Mouse (Mus musculus) spleen, postnatal 0 days (tissue): ENCODE results near the gene Pkhd1. TPM values are rescaled to one million over a fixed set of nuclear protein-coding genes. Genes with fewer than 3 reads are reported as not detected.

Source experiments
- polyA plus RNA-seq: library from polyadenylated mRNA; unstranded; fragments of >200 nt; fragmentation: Nextera tagmentation; extraction: Ambion mirVana; gene quantifications from 2 replicates; pipeline ENCODE4 v1.2.1, GENCODE M21; 2015

Gene Pkhd1
- polyA plus RNA-seq, result 0.01 TPM in 1 of 2 replicates, not detected in the other

DNA sequence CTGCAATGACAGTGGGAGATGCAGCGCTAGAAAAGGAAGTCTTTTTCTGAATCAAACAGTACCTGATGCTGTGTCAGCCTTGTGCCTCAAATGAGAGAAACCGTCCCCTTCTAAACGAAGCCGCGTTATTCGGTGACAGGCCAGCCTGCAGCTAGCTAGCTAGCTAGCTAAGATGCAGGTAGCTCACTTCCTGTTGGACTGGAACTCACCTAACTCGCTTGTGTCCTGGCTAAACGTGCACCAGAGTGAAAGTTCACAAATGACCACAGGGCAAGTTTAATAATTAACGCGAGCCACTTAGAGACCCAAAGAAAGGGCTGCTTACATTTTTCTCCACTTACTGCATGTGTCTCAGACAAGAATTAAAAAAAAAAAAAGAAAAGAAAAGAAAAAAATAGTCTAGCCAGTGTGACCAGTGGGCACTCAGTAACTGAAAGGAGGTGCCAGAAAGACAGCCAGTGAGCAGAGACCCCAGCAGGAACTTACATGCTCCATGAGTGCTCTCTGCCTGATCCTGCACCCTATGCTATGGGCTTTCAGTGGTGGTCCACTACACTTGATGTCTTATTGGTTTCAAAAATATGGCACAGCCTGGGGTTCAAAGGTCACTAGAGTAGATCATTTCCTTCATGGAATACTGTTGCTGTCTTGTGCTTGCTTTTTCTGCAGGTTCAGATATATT is at the start of gene Pkhd1:
TSS of gene Pkhd1 (minus strand) at position 216 of the 682 bp plus-strand sequence.

Other genes with a start within 250 kb of the Pkhd1 start
- not detected in 2 replicates for gene Il17a, start 112.8 kb upstream of the Pkhd1 start, polyA plus RNA-seq
- 0.28 and 0.29 TPM in 2 replicates for gene Il17f, start 172.6 kb upstream of the Pkhd1 start, polyA plus RNA-seq
- 143 and 169 TPM in 2 replicates for gene Mcm3, start 202.2 kb upstream of the Pkhd1 start, polyA plus RNA-seq